Mouse (Mus musculus): ENCODE results near the gene Plekha6. TPM values are rescaled to one million over a fixed set of nuclear protein-coding genes. Genes with fewer than 3 reads are reported as not detected.

Gene Plekha6
- polyA plus RNA-seq, 1 experiment from 2014 or later = not detected

GRCm38 (mm10) chr1:133161559-133161958 is 2.5 kb upstream of the Plekha6 start:
- WGBS (ENCODE audit: missing documents) = 93% methylated on average over 2 of the region's 4 CpGs
- Histone ChIP-seq H3K4me3 (ENCODE audit: inconsistent target) (no peak overlapping the region), H3K27ac (no peak overlapping the region), H3K79me2 (ENCODE audit: inconsistent target) (no peaks in the 10 kb centered on the region), H3K36me3 (ENCODE audit: inconsistent target) (no peaks in the 10 kb centered on the region)

GRCm38 (mm10) chr1:133162046-133162445 is 2.0 kb upstream of the Plekha6 start:
- Histone ChIP-seq H3K27ac (no peak overlapping the region), H3K36me3 (ENCODE audit: inconsistent target) (no peaks in the 10 kb centered on the region), H3K4me3 (ENCODE audit: inconsistent target) (no peak overlapping the region), H3K79me2 (ENCODE audit: inconsistent target) (no peaks in the 10 kb centered on the region)
- WGBS (ENCODE audit: missing documents) = 76% methylated on average over 10 of the region's 10 CpGs

GRCm38 (mm10) chr1:133162981-133163380 is 1.0 kb upstream of the Plekha6 start:
- no peak overlapping the region for H3K4me3 ChIP-seq (ENCODE audit: inconsistent target)
- 66% methylated on average over 8 of the region's 8 CpGs for WGBS (ENCODE audit: missing documents)

GRCm38 (mm10) chr1:133164591-133165011 is 591 bp downstream of the Plekha6 start:
- WGBS (ENCODE audit: missing documents) = 7% methylated on average over 10 of the region's 10 CpGs
- H3K27ac ChIP-seq = no peak overlapping the region
- H3K4me3 ChIP-seq (ENCODE audit: inconsistent target) = no peak overlapping the region
- H3K79me2 ChIP-seq (ENCODE audit: inconsistent target) = no peaks in the 10 kb centered on the region
- H3K36me3 ChIP-seq (ENCODE audit: inconsistent target) = no peaks in the 10 kb centered on the region

More at GRCm38 (mm10) chr1:133162981-133163380, 1.0 kb upstream of the Plekha6 start:
- Histone ChIP-seq H3K36me3 (ENCODE audit: inconsistent target) (no peaks in the 10 kb centered on the region), H3K79me2 (ENCODE audit: inconsistent target) (no peaks in the 10 kb centered on the region), H3K27ac (no peak overlapping the region)

GRCm38 (mm10) chr1:133165111-133165510 is 1.1 kb downstream of the Plekha6 start:
- no peaks in the 10 kb centered on the region for H3K79me2 ChIP-seq (ENCODE audit: inconsistent target)
- WGBS (ENCODE audit: missing documents) = 1% methylated on average over 11 of the region's 11 CpGs
- no peak overlapping the region for H3K27ac ChIP-seq
- no peak overlapping the region for H3K4me3 ChIP-seq (ENCODE audit: inconsistent target)
- H3K36me3 ChIP-seq (ENCODE audit: inconsistent target) = no peaks in the 10 kb centered on the region

GRCm38 (mm10) chr1:133168318-133169060 is 4.5 kb downstream of the Plekha6 start:
- Histone ChIP-seq H3K79me2 (ENCODE audit: inconsistent target) (no peaks in the 10 kb centered on the region), H3K36me3 (ENCODE audit: inconsistent target) (no peaks in the 10 kb centered on the region), H3K4me3 (ENCODE audit: inconsistent target) (no peak overlapping the region), H3K27ac (no peak overlapping the region)
- 64% methylated on average over 19 of the region's 19 CpGs for WGBS (ENCODE audit: missing documents)

- no peaks in the 10 kb centered on the region for H3K79me2 ChIP-seq (ENCODE audit: inconsistent target)
- H3K4me3 ChIP-seq (ENCODE audit: inconsistent target) = no peak overlapping the region
- no peak overlapping the region for H3K27ac ChIP-seq
- WGBS (ENCODE audit: missing documents) = 71% methylated on average over 8 of the region's 8 CpGs
- no peaks in the 10 kb centered on the region for H3K36me3 ChIP-seq (ENCODE audit: inconsistent target)
Observed at GRCm38 (mm10) chr1:133170196-133170595, 6.2 kb downstream of the Plekha6 start.

- Histone ChIP-seq H3K36me3 (ENCODE audit: inconsistent target) (no peaks in the 10 kb centered on the region), H3K4me3 (ENCODE audit: inconsistent target) (no peak overlapping the region), H3K27ac (no peak overlapping the region), H3K79me2 (ENCODE audit: inconsistent target) (no peaks in the 10 kb centered on the region)
- 17% methylated on average over 9 of the region's 9 CpGs for WGBS (ENCODE audit: missing documents)
Observed at GRCm38 (mm10) chr1:133171357-133171756, 7.3 kb downstream of the Plekha6 start.

GRCm38 (mm10) chr1:133175150-133175549 is 11.1 kb downstream of the Plekha6 start:
- 79% methylated on average over 6 of the region's 6 CpGs for WGBS (ENCODE audit: missing documents)
- Histone ChIP-seq H3K27ac (no peak overlapping the region), H3K36me3 (ENCODE audit: inconsistent target) (no peaks in the 10 kb centered on the region), H3K79me2 (ENCODE audit: inconsistent target) (no peaks in the 10 kb centered on the region), H3K4me3 (ENCODE audit: inconsistent target) (no peak overlapping the region)

GRCm38 (mm10) chr1:133177480-133178172 is 13.6 kb downstream of the Plekha6 start:
- Histone ChIP-seq H3K79me2 (ENCODE audit: inconsistent target) (no peaks in the 10 kb centered on the region), H3K4me3 (ENCODE audit: inconsistent target) (no peak overlapping the region), H3K27ac (no peak overlapping the region), H3K36me3 (ENCODE audit: inconsistent target) (no peaks in the 10 kb centered on the region)
- 42% methylated on average over 8 of the region's 8 CpGs for WGBS (ENCODE audit: missing documents)

- H3K36me3 ChIP-seq (ENCODE audit: inconsistent target) = no peaks in the 10 kb centered on the region
- no peak overlapping the region for H3K27ac ChIP-seq
- H3K79me2 ChIP-seq (ENCODE audit: inconsistent target) = no peaks in the 10 kb centered on the region
- H3K4me3 ChIP-seq (ENCODE audit: inconsistent target) = no peak overlapping the region
- WGBS (ENCODE audit: missing documents) = 89% methylated on average over 11 of the region's 11 CpGs
Observed at GRCm38 (mm10) chr1:133178732-133179440, 14.9 kb downstream of the Plekha6 start.

GRCm38 (mm10) chr1:133181072-133182015 is 17.3 kb downstream of the Plekha6 start:
- Histone ChIP-seq H3K4me3 (ENCODE audit: inconsistent target) (no peak overlapping the region), H3K27ac (no peak overlapping the region), H3K79me2 (ENCODE audit: inconsistent target) (no peaks in the 10 kb centered on the region), H3K36me3 (ENCODE audit: inconsistent target) (no peaks in the 10 kb centered on the region)
- WGBS (ENCODE audit: missing documents) = 5% methylated on average over 30 of the region's 31 CpGs

- H3K4me3 ChIP-seq (ENCODE audit: inconsistent target) = no peak overlapping the region
- no peaks in the 10 kb centered on the region for H3K36me3 ChIP-seq (ENCODE audit: inconsistent target)
- no peak overlapping the region for H3K27ac ChIP-seq
- H3K79me2 ChIP-seq (ENCODE audit: inconsistent target) = no peaks in the 10 kb centered on the region
- WGBS (ENCODE audit: missing documents) = 4% methylated on average over 23 of the region's 25 CpGs
Observed at GRCm38 (mm10) chr1:133182016-133182705, 18.2 kb downstream of the Plekha6 start.

All from macrophage (primary cell).